Mouse (Mus musculus): ENCODE measurements around the gene Cd82. TPM values are rescaled to one million over a fixed set of nuclear protein-coding genes. Genes with fewer than 3 reads are reported as not detected.

Gene Cd82
- total RNA-seq, 2 experiments from 2014 or later = 21.6 to 23.5 TPM

DNA sequence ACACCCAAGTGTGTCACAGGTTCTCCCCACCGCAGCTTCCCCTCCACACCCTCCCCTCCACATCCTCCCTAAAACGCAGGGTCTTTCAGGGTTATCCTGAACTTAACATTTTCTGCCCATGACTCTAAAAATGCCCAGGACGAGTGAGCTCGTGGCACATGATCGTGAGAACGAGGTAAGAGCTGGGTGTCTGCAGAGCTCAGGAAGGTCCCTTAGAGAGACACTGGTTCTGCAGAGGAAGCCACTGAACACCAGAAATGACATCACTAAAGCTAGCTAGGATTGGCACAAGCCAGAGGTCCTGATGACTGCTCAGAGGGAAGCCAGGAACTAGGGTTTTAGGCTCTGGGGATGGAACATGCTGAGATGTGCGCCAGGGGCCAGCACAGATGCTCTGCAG is 18.7 kb downstream of the Cd82 start:
- DNase-seq = no peak

GRCm38 (mm10) chr2:93443106-93443505 is 19.8 kb downstream of the Cd82 start:
- DNase-seq = no peak

- no peak for DNase-seq
These were observed 23.0 kb downstream of the Cd82 start for GRCm38 (mm10) chr2:93439812-93440559.

DNA sequence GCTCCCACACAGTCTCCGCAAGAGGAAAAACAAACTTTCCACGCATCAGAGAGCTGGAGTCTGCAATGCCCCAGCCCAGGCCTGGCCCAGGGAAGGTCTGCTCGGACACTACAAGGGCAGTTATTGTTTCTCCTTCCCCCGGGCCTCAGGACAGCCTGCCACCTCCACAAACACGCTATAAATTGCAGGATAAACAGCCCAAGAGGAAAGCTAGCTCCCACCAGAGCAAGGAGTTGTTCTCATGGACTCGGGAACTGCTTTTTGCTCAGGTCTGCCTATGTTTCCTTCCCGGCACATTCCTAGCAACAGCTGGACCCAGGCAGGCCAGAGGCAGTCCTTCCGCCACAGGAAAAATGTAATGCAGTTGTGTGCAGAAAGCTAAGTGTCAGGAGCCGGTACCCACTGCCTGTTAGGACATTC is 23.6 kb downstream of the Cd82 start:
- no peak for DNase-seq

DNA sequence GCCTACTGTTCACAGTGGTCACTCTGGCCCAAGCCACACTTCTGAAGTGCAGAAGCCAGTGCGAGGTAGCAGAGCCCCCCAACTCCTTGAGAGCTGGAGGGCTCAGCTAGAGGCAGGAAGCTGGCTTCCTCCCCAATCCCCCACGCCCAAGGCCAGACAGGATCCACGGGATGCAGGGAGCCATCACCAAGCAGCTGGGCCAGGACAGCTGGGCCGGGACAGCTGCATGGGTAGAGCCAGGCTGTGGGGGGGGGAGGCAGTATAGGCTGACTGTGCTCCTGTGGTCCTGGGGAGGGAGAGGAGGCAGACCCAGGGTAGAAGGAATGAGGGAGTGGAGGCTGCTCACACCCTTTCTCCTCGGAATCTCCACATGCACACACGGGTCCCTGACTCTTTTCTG is 24.6 kb downstream of the Cd82 start:
- no peak for DNase-seq

GRCm38 (mm10) chr2:93435577-93435976 is 27.4 kb downstream of the Cd82 start:
- no peak for DNase-seq

- DNase-seq = no peak
These were observed 28.0 kb downstream of the Cd82 start for GRCm38 (mm10) chr2:93434896-93435295.

GRCm38 (mm10) chr2:93433543-93433942 is 29.4 kb downstream of the Cd82 start:
- peak in 1 of 2 experiments; percentile 44 for DNase-seq

GRCm38 (mm10) chr2:93432600-93433389 is 30.1 kb downstream of the Cd82 start:
- no peak for DNase-seq

GRCm38 (mm10) chr2:93431575-93432325 is 31.2 kb downstream of the Cd82 start:
- DNase-seq = no peak

DNA sequence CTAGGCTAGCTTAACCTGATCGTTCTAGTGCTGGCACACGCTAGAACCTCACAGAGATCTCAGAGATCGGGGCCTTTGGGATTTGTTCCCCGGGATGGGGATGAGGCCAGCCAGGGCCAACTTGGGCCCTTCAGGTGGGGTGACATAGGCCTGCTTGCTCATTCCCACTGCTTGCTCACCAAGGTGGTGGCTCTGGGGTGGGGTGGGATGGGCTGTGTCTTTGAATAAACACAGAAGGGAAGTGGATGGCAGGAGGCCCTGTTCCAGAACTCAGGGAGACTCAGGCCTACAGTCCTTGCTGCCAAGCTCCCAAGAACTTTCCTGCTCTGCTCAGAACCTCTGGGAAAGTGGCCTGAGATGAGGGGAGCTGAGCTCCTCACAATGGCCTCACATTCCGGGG is 31.9 kb downstream of the Cd82 start:
- no peak for DNase-seq

DNA sequence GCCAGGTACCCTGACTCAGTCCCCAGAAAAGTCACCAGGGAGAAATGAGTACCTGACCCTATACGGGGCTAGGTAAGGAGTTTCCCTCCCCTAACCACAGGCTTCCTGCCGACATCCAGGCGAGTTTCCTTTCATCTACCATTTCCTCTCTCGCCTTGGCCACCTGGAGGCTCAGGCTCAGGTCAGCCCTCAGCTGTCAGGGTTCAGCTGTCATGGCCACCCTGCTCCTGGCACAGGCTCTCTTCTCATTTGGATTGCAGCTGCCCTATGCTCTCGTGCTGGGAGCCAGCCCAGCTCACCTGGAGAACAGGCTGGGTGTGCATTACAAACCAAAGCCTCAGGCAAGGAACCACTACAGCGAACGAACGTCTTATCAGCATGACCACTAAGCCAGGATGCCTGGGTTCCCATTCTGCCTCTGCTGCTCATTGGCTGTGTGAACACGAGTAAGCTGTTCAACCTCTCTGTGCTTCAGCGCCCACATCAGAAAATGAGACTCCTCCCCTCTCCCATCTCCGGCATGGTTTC is 34.9 kb downstream of the Cd82 start:
- no peak for DNase-seq

DNA sequence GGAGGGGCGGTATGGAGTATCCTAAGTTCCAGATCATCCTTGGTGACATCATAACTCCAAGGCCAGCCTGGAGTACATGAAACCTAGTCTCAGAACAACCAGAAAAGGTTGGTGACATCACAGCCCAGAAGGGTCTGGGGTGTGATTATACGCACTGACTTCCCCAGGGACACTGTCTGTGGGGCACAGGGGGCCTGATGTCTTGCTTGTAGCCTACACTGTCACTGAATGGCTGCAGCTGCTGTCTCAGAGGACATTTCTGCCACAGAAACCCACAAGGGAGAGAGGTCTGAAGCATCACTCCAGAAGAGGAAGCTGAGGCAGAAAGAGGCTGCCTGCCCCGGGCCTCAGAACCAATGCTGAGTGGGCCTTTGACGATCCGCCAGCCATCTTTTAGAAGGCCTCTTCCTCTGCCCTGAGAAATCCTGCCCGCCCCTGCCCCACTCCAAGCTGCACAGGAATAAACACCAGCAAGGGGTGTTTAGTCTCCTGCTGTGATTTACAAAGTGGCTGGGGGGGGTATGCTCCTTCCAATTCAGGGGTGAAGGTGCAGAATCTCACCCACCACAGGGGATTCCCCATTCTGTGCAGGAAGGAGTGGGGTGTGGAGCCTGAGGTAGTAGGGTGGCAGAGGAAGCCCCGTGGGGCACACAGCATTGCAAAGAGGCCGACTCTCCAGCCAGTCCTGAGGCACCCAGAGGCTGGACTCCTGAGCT is 35.8 kb downstream of the Cd82 start:
- DNase-seq = no peak

GRCm38 (mm10) chr2:93425810-93426209 is 37.1 kb downstream of the Cd82 start:
- no peak for DNase-seq

- no peak for DNase-seq
These were observed 38.5 kb downstream of the Cd82 start for GRCm38 (mm10) chr2:93424307-93424984.

DNA sequence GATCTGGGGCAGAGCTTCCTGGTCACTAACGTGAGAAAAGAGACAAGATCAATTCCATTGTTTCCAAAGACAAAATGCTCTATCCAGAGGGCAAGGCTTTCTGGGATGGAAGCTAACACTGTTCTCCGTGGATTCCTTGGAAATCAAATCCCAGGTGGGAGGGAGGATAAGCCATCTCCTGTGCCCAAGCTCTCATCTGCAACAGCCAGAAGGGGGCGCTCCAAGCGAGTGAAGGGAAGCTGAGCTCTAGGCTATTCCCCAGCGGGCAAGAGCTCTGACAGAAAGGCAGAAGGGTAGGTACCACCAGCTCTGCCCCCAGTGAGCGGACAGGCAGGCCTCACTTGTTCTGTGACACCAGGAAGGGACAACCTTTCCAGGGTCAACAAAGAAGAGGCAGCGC is 41.6 kb downstream of the Cd82 start:
- peak; percentile 73 to 75 for DNase-seq

- no peak for DNase-seq
These were observed 43.0 kb downstream of the Cd82 start for GRCm38 (mm10) chr2:93419971-93420370.

DNA sequence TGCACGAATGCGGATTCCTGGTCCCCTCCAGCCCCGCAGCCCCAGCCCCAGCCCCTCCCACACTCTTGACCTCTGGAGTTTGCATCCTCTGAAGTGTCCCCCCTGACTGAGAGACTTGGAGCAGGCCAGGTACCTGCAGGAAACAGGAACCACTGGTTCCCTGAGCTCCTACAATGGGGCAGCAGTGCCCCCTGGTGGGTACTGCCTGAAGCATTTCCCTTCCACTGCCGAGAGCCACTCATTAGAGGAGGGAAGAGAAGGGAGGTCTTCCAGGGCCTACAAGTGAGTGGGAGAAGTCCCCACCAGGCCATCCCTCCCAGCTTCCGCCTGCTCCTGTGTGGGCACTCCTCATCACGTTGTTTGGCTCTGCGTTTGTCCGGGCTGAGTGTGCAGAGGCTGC is 44.5 kb downstream of the Cd82 start:
- DNase-seq = peak; percentile 74 to 76

- DNase-seq = no peak
These were observed 45.8 kb downstream of the Cd82 start for GRCm38 (mm10) chr2:93416874-93417709.

GRCm38 (mm10) chr2:93415281-93415680 is 47.7 kb downstream of the Cd82 start:
- no peak for DNase-seq

DNA sequence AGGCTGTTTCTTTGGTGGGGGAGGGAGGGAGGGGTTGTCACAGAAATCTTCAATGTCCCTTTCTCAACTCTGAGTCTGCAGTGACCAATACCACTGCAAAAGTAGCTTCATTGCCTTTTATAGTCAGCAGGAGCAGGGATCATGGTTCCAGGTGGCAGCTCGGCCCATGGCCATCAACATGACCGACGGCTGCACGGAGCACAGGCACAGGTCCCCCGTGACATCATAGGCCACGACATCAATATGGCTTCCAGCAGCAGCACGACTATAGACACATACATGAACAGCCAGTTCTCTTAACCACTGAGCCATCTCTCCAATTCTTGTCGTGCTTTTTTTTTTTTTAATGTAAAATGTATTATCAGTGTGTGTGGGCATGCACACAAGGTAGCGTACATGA is 48.8 kb downstream of the Cd82 start:
- no peak for DNase-seq
